Mouse (Mus musculus): ENCODE data around the gene Col26a1. TPM values are rescaled to one million over a fixed set of nuclear protein-coding genes. Genes with fewer than 3 reads are reported as not detected.

The Col26a1 gene
- 9.5 and 13.4 TPM in 2 replicates for polyA plus RNA-seq (2015; fragmentation: Nextera tagmentation; extraction: Ambion mirVana)

DNA sequence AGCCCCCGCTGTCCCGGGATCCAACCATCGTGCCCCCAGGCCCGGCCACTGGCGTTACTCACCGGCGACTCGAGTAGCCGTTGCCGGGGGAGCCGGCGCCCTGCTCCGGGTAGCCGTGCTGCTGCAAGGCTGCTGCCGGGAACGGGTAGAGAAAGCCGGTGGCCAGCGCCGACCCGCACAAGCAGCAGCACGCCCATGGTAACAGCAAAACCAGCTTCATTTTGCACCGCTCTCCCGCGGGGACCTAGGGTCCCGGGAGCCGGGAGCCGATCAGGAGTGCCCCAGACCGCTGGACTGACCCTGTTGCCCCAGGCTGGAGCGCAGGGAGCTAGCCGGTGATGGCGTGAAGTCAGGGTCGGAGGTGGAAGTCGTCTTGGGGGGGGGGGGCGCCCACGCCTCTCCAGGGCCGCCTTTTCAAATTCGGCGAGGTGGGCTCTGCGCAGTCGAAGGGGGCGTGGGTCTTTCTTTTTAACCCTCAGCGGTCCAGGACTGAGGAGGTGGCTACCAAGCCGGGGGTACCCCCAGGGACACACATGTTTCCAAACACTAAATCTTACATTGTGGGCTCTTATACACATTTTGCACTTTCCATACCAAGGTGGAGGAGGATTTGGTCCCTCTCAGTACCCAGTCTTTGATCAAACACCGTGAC, at the start of gene Col26a1:
TSS of gene Col26a1 (minus strand) at position 422 of the 652 bp plus-strand sequence.
- WGBS: under 1% methylated on average over 43 of the region's 44 CpGs
- Histone ChIP-seq H3K4me3 (replicated peaks; ENCODE audit: low read length) (peak within 1 kb of the TSS; percentile 57), H3K4me2 (ENCODE audit: low read depth, low read length) (peak within 1 kb of the TSS; percentile 64), H3K9ac (ENCODE audit: low read length) (peak within 1 kb of the TSS; percentile 76), H3K9me3 (replicated peaks; ENCODE audit: control insufficient read depth, low read length) (no peaks in the 10 kb centered on the region), H3K36me3 (ENCODE audit: control insufficient read depth, insufficient read depth, low read length) (no peaks in the 10 kb centered on the region), H3K4me1 (ENCODE audit: control insufficient read depth, insufficient read depth, low read length) (peaks cover 3% of the 10 kb centered on the region; the same call in 1 of the 2 replicates), H3K27ac (ENCODE audit: low read length) (no peak within 1 kb of the TSS), H3K27me3 (ENCODE audit: control insufficient read depth, insufficient read depth, low read length) (peaks cover 23% of the 10 kb centered on the region; the same call in 1 of the 2 replicates)
- ATAC-seq (ENCODE audit: insufficient read depth, low FRiP score): 0 out of 2 replicates have a peak, but pooled peaks have one; percentile 16

DNA sequence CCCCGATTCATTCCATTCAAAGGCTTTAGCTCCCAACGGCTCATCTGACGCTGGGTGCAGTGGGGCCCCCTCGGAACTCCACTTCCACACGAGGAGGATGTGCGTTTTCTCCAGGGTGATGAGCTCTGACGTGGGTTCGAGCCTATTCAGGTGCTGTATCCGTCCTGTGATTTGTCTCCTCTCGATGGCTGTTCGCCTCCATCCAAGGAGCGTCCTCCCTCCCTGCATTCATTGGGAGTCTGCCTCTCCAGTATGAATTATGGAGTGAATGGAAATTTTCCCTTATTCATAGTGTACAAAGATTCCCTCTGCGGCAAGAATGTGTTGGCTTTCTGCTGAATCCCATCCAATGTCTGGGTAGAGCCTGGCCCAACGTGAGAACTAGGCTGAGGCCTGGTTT, 48.9 kb upstream of the Col26a1 start:
- no peaks in the 10 kb centered on the region for H3K9me3 ChIP-seq (replicated peaks; ENCODE audit: control insufficient read depth, low read length)
- H3K27ac ChIP-seq (ENCODE audit: low read length): no peak overlapping the region
- H3K4me2 ChIP-seq (ENCODE audit: low read depth, low read length): no peak overlapping the region
- 87% methylated on average over 14 of the region's 14 CpGs for WGBS
- H3K36me3 ChIP-seq (ENCODE audit: control insufficient read depth, insufficient read depth, low read length): no peaks in the 10 kb centered on the region
- no peaks in the 10 kb centered on the region for H3K27me3 ChIP-seq (ENCODE audit: control insufficient read depth, insufficient read depth, low read length)
- H3K4me3 ChIP-seq (replicated peaks; ENCODE audit: low read length): no peak overlapping the region
- ATAC-seq (ENCODE audit: insufficient read depth, low FRiP score): no peak
- no peaks in the 10 kb centered on the region for H3K4me1 ChIP-seq (ENCODE audit: control insufficient read depth, insufficient read depth, low read length)
- H3K9ac ChIP-seq (ENCODE audit: low read length): no peak overlapping the region

DNA sequence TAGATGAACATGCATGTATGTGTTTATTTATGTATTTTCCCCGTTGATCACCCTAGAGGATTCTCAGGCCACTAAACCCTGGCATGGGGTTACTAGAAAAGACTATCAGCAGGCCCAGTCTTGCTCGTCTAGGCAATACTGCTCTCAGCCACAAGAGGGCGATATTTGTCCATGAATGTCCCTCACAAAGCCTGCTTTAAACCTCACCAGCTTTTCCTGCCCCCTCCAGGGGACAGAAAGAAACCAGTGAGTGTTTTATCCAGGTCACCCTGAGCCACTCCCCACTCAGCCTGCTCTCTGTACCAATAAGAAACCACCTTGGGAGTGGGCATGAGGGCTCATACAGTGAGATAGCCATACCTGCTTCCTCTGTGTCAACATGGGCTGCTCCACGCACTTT, 46.1 kb upstream of the Col26a1 start:
- H3K27ac ChIP-seq (ENCODE audit: low read length): no peak overlapping the region
- H3K4me3 ChIP-seq (replicated peaks; ENCODE audit: low read length): no peak overlapping the region
- 17% methylated on average over 4 of the region's 4 CpGs for WGBS
- H3K4me2 ChIP-seq (ENCODE audit: low read depth, low read length): no peak overlapping the region
- no peaks in the 10 kb centered on the region for H3K4me1 ChIP-seq (ENCODE audit: control insufficient read depth, insufficient read depth, low read length)
- H3K36me3 ChIP-seq (ENCODE audit: control insufficient read depth, insufficient read depth, low read length): no peaks in the 10 kb centered on the region
- H3K9ac ChIP-seq (ENCODE audit: low read length): peak overlapping the region; percentile 38; the same call in 1 of the 2 replicates
- H3K27me3 ChIP-seq (ENCODE audit: control insufficient read depth, insufficient read depth, low read length): no peaks in the 10 kb centered on the region
- no peaks in the 10 kb centered on the region for H3K9me3 ChIP-seq (replicated peaks; ENCODE audit: control insufficient read depth, low read length)
- ATAC-seq (ENCODE audit: insufficient read depth, low FRiP score): peak; percentile 70; the same call in 1 of the 2 replicates

DNA sequence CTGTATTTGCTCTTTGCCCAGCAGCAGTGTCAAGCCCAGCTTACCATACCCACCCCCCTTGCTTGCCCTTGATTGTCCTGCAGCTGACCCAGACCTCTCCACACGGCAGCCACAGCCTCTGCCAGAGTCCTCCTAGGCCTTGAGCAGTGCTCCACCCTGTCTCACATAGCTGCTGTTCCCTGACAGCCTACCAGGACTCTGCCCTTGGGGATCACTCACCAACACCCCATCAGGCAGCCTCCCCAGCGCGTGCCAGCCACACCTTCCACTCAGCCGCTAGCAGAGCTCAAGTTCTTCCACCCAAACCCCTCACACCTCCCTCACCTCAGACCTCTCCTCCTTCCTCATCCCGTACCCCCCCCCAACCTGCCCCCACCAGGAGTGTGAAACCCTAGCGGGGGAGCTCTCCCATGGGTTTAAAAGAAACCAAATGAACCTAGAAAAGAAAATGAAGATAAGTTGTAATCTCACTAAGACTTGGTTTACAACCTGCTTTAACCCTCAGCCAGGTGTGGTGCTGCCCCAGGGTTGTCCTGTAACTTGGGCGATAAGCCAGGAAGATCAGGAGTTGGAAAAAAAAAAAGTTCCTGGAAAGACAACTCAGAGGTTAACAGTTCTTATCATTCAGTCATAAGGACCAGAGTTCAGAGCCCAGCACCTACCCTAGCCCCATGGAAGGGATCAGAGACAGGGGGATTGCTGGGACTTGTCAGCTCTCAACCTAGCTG, 40.9 kb upstream of the Col26a1 start:
- Histone ChIP-seq H3K4me3 (replicated peaks; ENCODE audit: low read length) (no peak overlapping the region), H3K4me1 (ENCODE audit: control insufficient read depth, insufficient read depth, low read length) (0 out of 2 replicates have a peak, but pooled peaks cover 2% of the 10 kb centered on the region), H3K27me3 (ENCODE audit: control insufficient read depth, insufficient read depth, low read length) (no peaks in the 10 kb centered on the region), H3K27ac (ENCODE audit: low read length) (no peak overlapping the region), H3K9ac (ENCODE audit: low read length) (no peak overlapping the region), H3K36me3 (ENCODE audit: control insufficient read depth, insufficient read depth, low read length) (no peaks in the 10 kb centered on the region), H3K4me2 (ENCODE audit: low read depth, low read length) (no peak overlapping the region), H3K9me3 (replicated peaks; ENCODE audit: control insufficient read depth, low read length) (no peaks in the 10 kb centered on the region)
- ATAC-seq (ENCODE audit: insufficient read depth, low FRiP score): peak; percentile 65
- 49% methylated on average over 7 of the region's 7 CpGs for WGBS

DNA sequence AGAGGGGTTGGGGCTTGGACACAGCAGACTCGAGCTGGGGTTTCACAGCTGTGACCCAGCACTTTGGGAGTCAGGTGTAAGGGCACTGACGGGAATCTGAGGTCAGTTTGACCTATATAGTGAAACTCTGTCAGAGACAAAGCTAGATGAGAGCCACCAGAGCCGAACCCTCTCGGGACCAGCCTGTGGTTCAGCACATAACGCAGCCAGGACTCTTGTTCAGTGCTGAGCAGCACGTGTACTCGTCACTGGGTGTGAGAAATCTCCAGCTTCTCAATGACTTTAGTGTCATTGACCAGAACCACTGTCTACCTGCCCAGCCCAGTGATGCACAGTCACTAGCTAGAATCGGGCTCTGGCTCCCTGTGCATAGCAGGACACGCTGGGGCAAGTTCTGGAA, 39.8 kb upstream of the Col26a1 start:
- 83% methylated on average over 9 of the region's 9 CpGs for WGBS
- 0 out of 2 replicates have a peak, but pooled peaks cover 2% of the 10 kb centered on the region for H3K4me1 ChIP-seq (ENCODE audit: control insufficient read depth, insufficient read depth, low read length)
- H3K9ac ChIP-seq (ENCODE audit: low read length): no peak overlapping the region
- H3K27me3 ChIP-seq (ENCODE audit: control insufficient read depth, insufficient read depth, low read length): no peaks in the 10 kb centered on the region
- no peak for ATAC-seq (ENCODE audit: insufficient read depth, low FRiP score)
- H3K4me2 ChIP-seq (ENCODE audit: low read depth, low read length): no peak overlapping the region
- H3K27ac ChIP-seq (ENCODE audit: low read length): no peak overlapping the region
- no peaks in the 10 kb centered on the region for H3K36me3 ChIP-seq (ENCODE audit: control insufficient read depth, insufficient read depth, low read length)
- H3K9me3 ChIP-seq (replicated peaks; ENCODE audit: control insufficient read depth, low read length): no peaks in the 10 kb centered on the region
- no peak overlapping the region for H3K4me3 ChIP-seq (replicated peaks; ENCODE audit: low read length)

DNA sequence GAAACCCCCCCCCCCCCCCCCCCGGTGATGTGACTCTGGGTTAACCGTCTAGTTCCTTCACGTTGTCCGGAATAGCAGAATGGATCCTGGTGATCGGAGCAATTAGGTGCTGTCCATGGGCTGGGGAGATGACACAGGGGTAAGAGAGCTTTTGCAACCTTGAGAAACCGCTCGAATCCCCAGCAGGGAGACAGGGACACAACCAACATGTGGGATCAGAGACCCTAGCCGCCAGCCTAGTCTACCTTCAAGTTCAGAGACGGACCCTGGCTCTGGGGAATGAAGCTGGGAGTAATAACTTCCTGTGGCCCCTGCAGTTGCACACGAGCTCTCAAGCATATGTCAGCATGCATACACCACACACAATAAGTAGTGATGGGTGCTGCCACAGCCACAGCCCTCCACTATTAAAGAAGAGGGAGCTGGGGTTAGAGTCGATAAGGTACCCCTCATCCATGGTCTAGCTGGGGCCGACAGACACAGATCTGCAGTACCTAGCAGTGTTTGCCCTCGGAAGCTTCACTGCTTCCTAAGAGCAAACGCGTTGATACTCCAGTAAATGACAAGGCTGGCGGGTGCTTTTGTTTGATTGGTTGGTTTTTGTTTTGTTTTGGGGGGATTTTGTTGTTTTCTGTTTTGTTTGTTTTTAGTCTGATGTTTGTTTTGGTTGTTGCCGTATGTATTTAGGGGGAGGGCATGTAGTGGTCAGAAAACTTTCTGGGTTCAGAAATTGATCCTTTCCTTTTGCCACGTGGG, 36.7 kb upstream of the Col26a1 start:
- no peak for ATAC-seq (ENCODE audit: insufficient read depth, low FRiP score)
- Histone ChIP-seq H3K36me3 (ENCODE audit: control insufficient read depth, insufficient read depth, low read length) (no peaks in the 10 kb centered on the region), H3K9me3 (replicated peaks; ENCODE audit: control insufficient read depth, low read length) (no peaks in the 10 kb centered on the region), H3K27me3 (ENCODE audit: control insufficient read depth, insufficient read depth, low read length) (no peaks in the 10 kb centered on the region), H3K4me3 (replicated peaks; ENCODE audit: low read length) (peak overlapping the region; percentile 54), H3K9ac (ENCODE audit: low read length) (peak overlapping the region; percentile 83), H3K4me2 (ENCODE audit: low read depth, low read length) (peak overlapping the region; percentile 95), H3K27ac (ENCODE audit: low read length) (no peak overlapping the region), H3K4me1 (ENCODE audit: control insufficient read depth, insufficient read depth, low read length) (0 out of 2 replicates have a peak, but pooled peaks cover 2% of the 10 kb centered on the region)
- 21% methylated on average over 17 of the region's 18 CpGs for WGBS

DNA sequence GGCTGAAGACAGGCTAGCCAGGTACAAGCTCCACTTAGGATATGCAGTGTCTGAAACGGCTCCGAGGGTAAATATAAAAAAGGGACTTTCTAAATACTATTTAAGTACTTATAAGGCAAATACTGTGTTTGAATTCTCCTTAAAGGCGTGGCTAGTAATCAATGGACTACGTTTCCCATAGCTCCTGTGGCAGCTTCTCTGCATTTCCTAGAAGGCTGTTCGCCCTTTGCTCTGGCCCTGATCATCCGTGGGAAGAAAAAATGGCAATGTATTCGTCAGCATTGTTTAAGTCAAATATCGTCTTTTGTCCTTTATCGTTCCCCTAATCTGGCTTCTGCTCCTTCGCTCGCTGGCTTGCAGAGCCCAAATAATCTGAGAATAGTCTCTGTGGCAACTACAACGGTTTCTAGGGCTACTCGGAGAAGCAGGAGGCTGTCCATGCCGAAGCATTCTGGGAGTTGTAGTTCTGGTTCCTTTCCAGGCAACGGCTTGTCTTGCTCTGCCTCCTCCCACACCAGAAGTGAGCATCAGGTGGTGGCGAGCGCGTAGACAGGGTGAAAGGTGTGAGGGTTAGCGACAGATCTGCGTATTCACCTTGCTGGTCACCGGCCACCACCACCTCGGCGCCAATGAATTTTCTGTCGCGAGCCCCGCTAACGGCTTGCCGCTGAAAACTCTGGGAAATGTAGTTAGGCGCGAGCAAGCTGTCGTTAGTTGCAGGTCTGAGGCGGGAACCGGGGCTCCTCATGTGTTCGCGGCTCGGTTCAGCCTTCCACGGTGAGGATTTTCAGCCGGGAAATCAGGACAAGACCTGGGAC, 35.9 kb upstream of the Col26a1 start:
- Histone ChIP-seq H3K27ac (ENCODE audit: low read length) (no peak overlapping the region; the same call in 1 of the 2 replicates), H3K4me2 (ENCODE audit: low read depth, low read length) (peak overlapping the region; percentile 95), H3K9ac (ENCODE audit: low read length) (peak overlapping the region; percentile 83), H3K36me3 (ENCODE audit: control insufficient read depth, insufficient read depth, low read length) (no peaks in the 10 kb centered on the region), H3K27me3 (ENCODE audit: control insufficient read depth, insufficient read depth, low read length) (no peaks in the 10 kb centered on the region), H3K4me3 (replicated peaks; ENCODE audit: low read length) (peak overlapping the region; percentile 54), H3K9me3 (replicated peaks; ENCODE audit: control insufficient read depth, low read length) (no peaks in the 10 kb centered on the region), H3K4me1 (ENCODE audit: control insufficient read depth, insufficient read depth, low read length) (0 out of 2 replicates have a peak, but pooled peaks cover 2% of the 10 kb centered on the region)
- ATAC-seq (ENCODE audit: insufficient read depth, low FRiP score): peak; percentile 90
- 2% methylated on average over 38 of the region's 38 CpGs for WGBS

DNA sequence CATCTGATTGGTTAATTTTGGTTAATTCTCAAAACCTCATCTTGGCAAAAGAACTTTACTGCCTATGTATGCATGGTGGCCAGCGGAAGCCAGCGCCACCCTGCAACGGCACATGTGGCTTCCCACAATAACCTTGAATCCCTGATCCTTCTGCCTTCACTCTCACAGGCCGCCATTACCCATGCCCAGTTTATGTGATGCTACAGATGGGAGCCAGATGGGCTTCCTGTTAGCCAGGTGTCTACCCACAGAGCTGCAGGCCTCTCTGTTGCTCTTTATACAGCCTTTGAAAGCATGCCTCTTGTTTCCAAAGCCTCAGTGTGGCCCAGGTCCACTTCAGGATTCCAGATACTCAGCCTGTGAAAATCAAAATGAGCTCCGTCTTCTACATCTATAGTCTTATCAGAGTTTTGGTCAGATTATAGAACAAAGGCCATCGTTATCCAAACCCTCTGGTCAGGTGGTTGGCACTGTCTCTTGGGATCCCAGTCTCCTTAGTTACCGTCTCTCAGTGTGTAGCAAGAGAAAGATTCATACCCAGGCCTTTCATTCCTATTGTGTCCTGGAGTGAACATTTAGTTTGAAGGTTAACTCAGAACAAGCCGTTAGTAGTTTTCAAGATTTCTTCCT, 34.7 kb upstream of the Col26a1 start:
- 96% methylated on average over 8 of the region's 8 CpGs for WGBS
- H3K4me1 ChIP-seq (ENCODE audit: control insufficient read depth, insufficient read depth, low read length): 0 out of 2 replicates have a peak, but pooled peaks cover 2% of the 10 kb centered on the region
- H3K9me3 ChIP-seq (replicated peaks; ENCODE audit: control insufficient read depth, low read length): no peaks in the 10 kb centered on the region
- H3K27ac ChIP-seq (ENCODE audit: low read length): no peak overlapping the region
- no peak overlapping the region for H3K9ac ChIP-seq (ENCODE audit: low read length)
- no peaks in the 10 kb centered on the region for H3K27me3 ChIP-seq (ENCODE audit: control insufficient read depth, insufficient read depth, low read length)
- H3K4me3 ChIP-seq (replicated peaks; ENCODE audit: low read length): no peak overlapping the region
- ATAC-seq (ENCODE audit: insufficient read depth, low FRiP score): no peak
- H3K36me3 ChIP-seq (ENCODE audit: control insufficient read depth, insufficient read depth, low read length): no peaks in the 10 kb centered on the region
- no peak overlapping the region for H3K4me2 ChIP-seq (ENCODE audit: low read depth, low read length)

Measured in stomach, embryonic 16.5 days (tissue).